Mouse (Mus musculus) embryonic facial prominence, embryonic 13.5 days (tissue): ENCODE data around the gene Emc6. TPM values are rescaled to one million over a fixed set of nuclear protein-coding genes. Genes with fewer than 3 reads are reported as not detected.

Source experiments
- ATAC-seq: fragments of 200-750 bp; cut with Nextera tagmentation; 2 replicates; pipeline ENCODE4 v1.8.0; 2017; ENCODE audit warnings: low read depth; ENCODE audit not compliant: insufficient number of reproducible peaks, insufficient read depth, low FRiP score, low TSS enrichment
- H3K27ac ChIP-seq: fragments of 300-500 bp; sonication (generic); 2 replicates; pipeline ENCODE4 v1.5.1; 2015; ENCODE audit warnings: moderate library complexity, mild to moderate bottlenecking, inconsistent platforms
- H3K27me3 ChIP-seq: fragments of 300-500 bp; sonication (generic); 2 replicates; pipeline ENCODE4 v1.6.1; 2015; ENCODE audit warnings: mild to moderate bottlenecking, inconsistent platforms
- H3K36me3 ChIP-seq: fragments of 300-500 bp; sonication (generic); 2 replicates; pipeline ENCODE4 v1.6.1; 2015; ENCODE audit warnings: mild to moderate bottlenecking, inconsistent platforms
- H3K4me1 ChIP-seq: fragments of 300-500 bp; sonication (generic); 2 replicates; pipeline ENCODE4 v1.6.1; 2015; ENCODE audit warnings: inconsistent platforms
- H3K4me2 ChIP-seq: fragments of 300-500 bp; sonication (generic); 2 replicates; pipeline ENCODE4 v1.6.1; 2015; ENCODE audit warnings: moderate library complexity, mild to moderate bottlenecking, inconsistent platforms
- H3K4me3 ChIP-seq: fragments of 300-500 bp; sonication (generic); 2 replicates; pipeline ENCODE4 v1.5.1; 2015; ENCODE audit warnings: mild to moderate bottlenecking, inconsistent platforms
- H3K9ac ChIP-seq: fragments of 300-500 bp; sonication (generic); 2 replicates; pipeline ENCODE4 v1.6.1; 2015; ENCODE audit warnings: mild to moderate bottlenecking, inconsistent platforms
- H3K9me3 ChIP-seq: fragments of 300-500 bp; sonication (generic); 2 replicates; pipeline ENCODE4 v1.6.1; 2016; ENCODE audit warnings: inconsistent platforms
- WGBS: fragments of 180-500 bp; shearing (Covaris S2); methylation state at CpG from one replicate; pipeline ENCODE4 v1.1.7; 2015; ENCODE audit warnings: mixed read lengths; 5-methylcytosine and 5-hydroxymethylcytosine counted together
- polyA plus RNA-seq: library from polyadenylated mRNA; unstranded; fragments of >200 nt; fragmentation: Nextera tagmentation; extraction: Ambion mirVana; gene quantifications from 2 replicates; pipeline ENCODE4 v1.2.1, GENCODE M21; 2015

Gene Emc6
- polyA plus RNA-seq, 1 experiment from 2014 or later = 102 TPM

- no peak overlapping the region for H3K27ac ChIP-seq
- H3K4me2 ChIP-seq = peak overlapping the region; percentile 95
- WGBS = 3% methylated on average over 12 of the region's 12 CpGs
- peak overlapping the region; percentile 79 for H3K9ac ChIP-seq
- H3K9me3 ChIP-seq = no peaks in the 10 kb centered on the region
- peaks cover 20% of the 10 kb centered on the region for H3K4me1 ChIP-seq
- peaks cover 12% of the 10 kb centered on the region for H3K36me3 ChIP-seq
- H3K4me3 ChIP-seq = peak overlapping the region; percentile 73
- no peak for ATAC-seq
- H3K27me3 ChIP-seq = no peaks in the 10 kb centered on the region
Observed at GRCm38 (mm10) chr11:73199879-73200278, 23.0 kb upstream of the Emc6 start.

- ATAC-seq = peak; percentile 97
- Histone ChIP-seq H3K4me3 (peak within 1 kb of the TSS; percentile 73), H3K9me3 (no peaks in the 10 kb centered on the region), H3K4me1 (peaks cover 20% of the 10 kb centered on the region), H3K4me2 (peak within 1 kb of the TSS; percentile 95), H3K9ac (peak within 1 kb of the TSS; percentile 82), H3K27ac (no peak within 1 kb of the TSS), H3K27me3 (no peaks in the 10 kb centered on the region), H3K36me3 (peaks cover 12% of the 10 kb centered on the region)
- under 1% methylated on average over 32 of the region's 32 CpGs for WGBS
Observed at GRCm38 (mm10) chr11:73199230-73199712, 22.4 kb upstream of the Emc6 start, which contains the start of gene Shpk. Gene Shpk (plus strand): TSS chr11:73199460.

GRCm38 (mm10) chr11:73198603-73199229 lies 21.9 kb upstream of the Emc6 start, which contains the start of gene Ctns:
Gene Ctns (minus strand): TSS chr11:73199042.
- no peak within 1 kb of the TSS for H3K27ac ChIP-seq
- peak within 1 kb of the TSS; percentile 73 for H3K4me3 ChIP-seq
- peaks cover 20% of the 10 kb centered on the region for H3K4me1 ChIP-seq
- peaks cover 12% of the 10 kb centered on the region for H3K36me3 ChIP-seq
- no peaks in the 10 kb centered on the region for H3K27me3 ChIP-seq
- H3K4me2 ChIP-seq = peak within 1 kb of the TSS; percentile 95
- under 1% methylated on average over 22 of the region's 22 CpGs for WGBS
- H3K9ac ChIP-seq = peak within 1 kb of the TSS; percentile 82
- H3K9me3 ChIP-seq = no peaks in the 10 kb centered on the region
- ATAC-seq = peak; percentile 93

DNA sequence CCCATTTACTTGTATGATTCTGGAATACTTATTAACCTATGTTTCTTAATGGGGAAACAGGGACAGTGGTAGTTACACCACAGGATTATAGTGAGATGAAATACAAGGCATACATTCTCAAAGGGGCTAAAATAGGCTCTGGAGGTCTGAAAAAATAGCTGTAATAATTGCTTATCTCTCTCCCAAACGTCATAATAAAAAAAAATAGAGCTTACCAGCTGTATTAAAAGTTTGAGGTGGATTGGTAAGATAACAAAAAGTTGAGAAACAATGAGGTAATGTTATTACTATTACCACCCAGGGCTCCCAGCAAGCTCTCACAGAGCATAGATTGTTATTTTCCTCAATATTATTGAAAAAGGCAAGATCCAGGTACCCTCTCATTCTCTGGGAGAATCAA lies 21.4 kb upstream of the Emc6 start:
- no peak for ATAC-seq

DNA sequence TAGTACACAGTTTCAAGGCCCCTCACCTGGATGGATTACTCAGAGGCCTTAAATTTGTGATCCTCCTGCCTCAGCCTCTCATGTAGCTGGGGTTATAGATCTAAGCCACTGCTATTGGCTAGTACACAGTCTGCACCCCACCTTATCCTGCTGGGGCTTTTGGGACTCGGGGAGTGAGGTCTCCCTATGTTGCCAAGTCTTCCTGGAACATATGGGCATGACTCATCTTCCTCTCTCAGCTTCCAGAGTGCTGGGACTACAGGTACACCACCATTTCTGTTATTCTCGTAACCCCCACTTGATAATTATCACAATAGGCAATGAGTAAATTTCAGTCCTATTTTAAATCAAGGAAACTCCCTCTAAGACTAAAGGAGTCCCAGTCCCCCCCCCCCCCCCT lies 17.6 kb upstream of the Emc6 start:
- Histone ChIP-seq H3K9ac (no peak overlapping the region), H3K27me3 (no peaks in the 10 kb centered on the region), H3K27ac (no peak overlapping the region), H3K36me3 (peaks cover 37% of the 10 kb centered on the region), H3K4me2 (no peak overlapping the region), H3K4me1 (peaks cover 13% of the 10 kb centered on the region), H3K4me3 (no peak overlapping the region), H3K9me3 (no peaks in the 10 kb centered on the region)
- no peak for ATAC-seq
- 79% methylated on average over 2 of the region's 2 CpGs for WGBS

More for the DNA sequence above, 21.4 kb upstream of the Emc6 start:
- peak overlapping the region; percentile 95 for H3K4me2 ChIP-seq
- H3K9ac ChIP-seq = peak overlapping the region; percentile 82
- peaks cover 12% of the 10 kb centered on the region for H3K36me3 ChIP-seq
- no peaks in the 10 kb centered on the region for H3K27me3 ChIP-seq
- H3K9me3 ChIP-seq = no peaks in the 10 kb centered on the region
- peaks cover 20% of the 10 kb centered on the region for H3K4me1 ChIP-seq
- no peak overlapping the region for H3K27ac ChIP-seq
- peak overlapping the region; percentile 73 for H3K4me3 ChIP-seq
- 4% methylated on average over 1 of the region's 1 CpGs for WGBS

- ATAC-seq = no peak
- 72% methylated on average over 6 of the region's 6 CpGs for WGBS
- Histone ChIP-seq H3K36me3 (peaks cover 47% of the 10 kb centered on the region), H3K4me3 (no peak overlapping the region), H3K27ac (no peak overlapping the region), H3K4me2 (no peak overlapping the region), H3K4me1 (peaks cover 8% of the 10 kb centered on the region), H3K9ac (no peak overlapping the region), H3K27me3 (no peaks in the 10 kb centered on the region), H3K9me3 (no peaks in the 10 kb centered on the region)
Observed at GRCm38 (mm10) chr11:73193047-73193446, 16.2 kb upstream of the Emc6 start.

- peaks cover 77% of the 10 kb centered on the region for H3K36me3 ChIP-seq
Observed at GRCm38 (mm10) chr11:73187231-73187630, 10.4 kb upstream of the Emc6 start.

DNA sequence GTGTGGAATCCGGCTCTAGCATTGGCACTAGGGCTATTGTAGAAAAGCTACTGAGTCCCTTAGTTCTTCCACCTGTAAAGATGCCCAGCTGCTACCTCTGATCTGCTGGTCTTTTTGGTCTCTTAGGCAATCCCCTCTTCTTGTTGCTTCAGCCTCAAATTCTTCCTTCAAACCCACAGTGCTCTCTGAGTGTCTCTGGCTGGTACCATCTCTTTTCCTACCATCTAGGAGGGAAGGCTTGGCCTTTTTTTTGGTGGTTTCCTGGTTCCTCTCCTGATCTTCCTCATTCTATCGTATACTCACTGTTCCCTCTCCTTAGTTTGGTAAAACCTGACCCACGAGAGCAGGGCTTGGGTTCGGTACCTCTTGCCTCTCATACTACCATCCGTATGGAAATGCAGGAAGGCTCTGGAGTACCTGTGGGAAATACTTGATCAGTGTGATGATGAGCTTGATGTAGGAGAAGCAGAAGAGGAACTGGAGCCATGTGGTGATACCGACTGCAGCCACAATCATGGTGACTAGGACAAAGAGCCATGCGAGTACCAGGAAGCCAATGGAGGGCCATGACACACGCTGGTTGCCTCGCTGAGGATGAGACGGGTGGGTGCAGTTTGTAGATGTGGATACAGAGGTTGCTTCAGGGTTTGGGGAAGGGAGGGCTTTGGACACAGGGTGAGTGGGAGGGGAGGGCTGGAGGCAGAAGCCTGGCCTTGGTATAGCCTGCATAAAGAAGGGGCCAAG lies 9.2 kb upstream of the Emc6 start:
- Histone ChIP-seq H3K27me3 (no peaks in the 10 kb centered on the region), H3K27ac (no peak overlapping the region), H3K4me1 (no peaks in the 10 kb centered on the region), H3K36me3 (peaks cover 71% of the 10 kb centered on the region), H3K4me3 (no peak overlapping the region), H3K9me3 (no peaks in the 10 kb centered on the region), H3K4me2 (no peak overlapping the region), H3K9ac (no peak overlapping the region)
- no peak for ATAC-seq
- WGBS = 93% methylated on average over 10 of the region's 10 CpGs

More at GRCm38 (mm10) chr11:73187231-73187630, 10.4 kb upstream of the Emc6 start:
- no peak overlapping the region for H3K9ac ChIP-seq
- H3K4me3 ChIP-seq = no peak overlapping the region
- no peak for ATAC-seq
- 90% methylated on average over 6 of the region's 6 CpGs for WGBS
- no peaks in the 10 kb centered on the region for H3K27me3 ChIP-seq
- H3K4me1 ChIP-seq = no peaks in the 10 kb centered on the region
- H3K9me3 ChIP-seq = no peaks in the 10 kb centered on the region
- no peak overlapping the region for H3K4me2 ChIP-seq
- no peak overlapping the region for H3K27ac ChIP-seq

DNA sequence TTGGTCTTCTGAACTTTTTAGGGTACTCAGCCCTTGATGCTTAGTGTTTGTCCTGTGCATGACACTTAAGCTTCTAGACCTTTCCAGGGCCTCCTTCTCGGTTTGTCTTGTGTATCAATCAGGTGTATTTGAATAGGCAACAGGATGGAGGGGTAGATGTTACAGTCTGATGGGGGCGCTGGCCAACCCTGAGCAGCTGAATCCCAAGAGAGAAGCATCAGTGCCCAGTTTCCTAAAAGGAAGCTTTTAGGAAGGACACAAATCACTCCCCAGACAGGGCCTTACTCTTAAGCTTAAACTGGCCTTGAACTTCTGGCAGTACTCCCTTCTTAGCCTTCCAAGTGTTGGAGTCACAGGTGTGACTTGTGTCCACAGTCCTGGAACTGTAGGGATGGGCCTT lies 1.1 kb upstream of the Emc6 start:
- Histone ChIP-seq H3K36me3 (peaks cover 36% of the 10 kb centered on the region), H3K9me3 (no peaks in the 10 kb centered on the region), H3K4me3 (peak overlapping the region; percentile 98), H3K4me1 (peaks cover 24% of the 10 kb centered on the region), H3K27ac (peak overlapping the region; percentile 94), H3K27me3 (no peaks in the 10 kb centered on the region), H3K9ac (peak overlapping the region; percentile 95), H3K4me2 (peak overlapping the region; percentile 72)
- ATAC-seq = no peak
- 4% methylated on average over 2 of the region's 2 CpGs for WGBS

DNA sequence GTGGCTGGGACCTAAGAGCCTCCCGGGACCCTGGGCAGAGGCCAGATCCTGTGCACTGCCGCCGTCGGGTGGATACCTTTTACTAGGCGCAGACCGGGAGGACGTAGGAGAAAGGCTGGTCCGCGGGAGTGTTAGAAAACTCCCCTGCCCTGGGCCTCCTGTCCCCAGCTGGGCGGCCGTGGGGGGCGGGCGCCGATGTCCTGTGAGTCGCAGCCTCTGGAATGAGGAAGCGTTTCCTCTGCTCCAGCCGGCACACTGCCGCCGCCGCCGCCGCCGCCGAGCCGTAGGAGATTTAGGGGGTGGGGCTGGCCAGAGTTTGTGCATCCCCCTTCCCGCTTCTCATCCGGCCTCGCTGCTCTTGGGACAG lies 655 bp upstream of the Emc6 start:
- peak overlapping the region; percentile 98 for H3K4me3 ChIP-seq
- no peaks in the 10 kb centered on the region for H3K9me3 ChIP-seq
- H3K27me3 ChIP-seq = no peaks in the 10 kb centered on the region
- peak; percentile 76 for ATAC-seq
- under 1% methylated on average over 23 of the region's 28 CpGs for WGBS
- H3K9ac ChIP-seq = peak overlapping the region; percentile 95
- H3K36me3 ChIP-seq = peaks cover 34% of the 10 kb centered on the region
- peak overlapping the region; percentile 72 for H3K4me2 ChIP-seq
- H3K4me1 ChIP-seq = peaks cover 27% of the 10 kb centered on the region
- peak overlapping the region; percentile 94 for H3K27ac ChIP-seq

DNA sequence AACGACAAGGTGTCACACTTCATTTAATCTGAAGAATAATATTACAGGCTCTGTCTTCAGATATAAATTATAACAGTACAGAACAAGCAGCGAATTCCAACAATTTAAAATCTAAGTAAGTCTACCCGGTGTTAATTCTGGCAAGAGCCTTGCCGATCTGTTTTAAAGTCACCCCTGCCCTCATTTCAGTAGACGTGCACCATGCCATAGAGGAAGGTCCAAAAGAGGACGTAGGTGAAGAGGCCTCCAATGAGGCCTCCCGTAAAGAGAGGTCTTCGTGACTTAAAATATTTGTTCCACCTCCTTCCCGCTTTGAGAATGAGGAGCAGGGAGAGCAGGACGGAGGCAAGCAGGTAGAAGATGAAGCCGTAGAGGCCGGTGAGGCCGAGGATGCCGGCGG lies 651 bp downstream of the Emc6 start:
- ATAC-seq = no peak
- H3K4me2 ChIP-seq = peak overlapping the region; percentile 72
- peak overlapping the region; percentile 98 for H3K4me3 ChIP-seq
- WGBS = 1% methylated on average over 15 of the region's 15 CpGs
- H3K4me1 ChIP-seq = peaks cover 34% of the 10 kb centered on the region
- no peaks in the 10 kb centered on the region for H3K27me3 ChIP-seq
- H3K36me3 ChIP-seq = peaks cover 37% of the 10 kb centered on the region
- H3K9ac ChIP-seq = peak overlapping the region; percentile 95
- H3K27ac ChIP-seq = peak overlapping the region; percentile 94
- no peaks in the 10 kb centered on the region for H3K9me3 ChIP-seq

- Histone ChIP-seq H3K9ac (peak overlapping the region; percentile 95), H3K27me3 (no peaks in the 10 kb centered on the region), H3K4me3 (peak overlapping the region; percentile 98), H3K27ac (no peak overlapping the region), H3K9me3 (no peaks in the 10 kb centered on the region), H3K4me1 (peaks cover 34% of the 10 kb centered on the region), H3K36me3 (peaks cover 39% of the 10 kb centered on the region), H3K4me2 (peak overlapping the region; percentile 72)
- ATAC-seq = no peak
- 39% methylated on average over 8 of the region's 8 CpGs for WGBS
Observed at GRCm38 (mm10) chr11:73175612-73176011, 1.2 kb downstream of the Emc6 start.
